Mouse (Mus musculus): Measurements from ENCODE around the gene Snx29. TPM values are rescaled to one million over a fixed set of nuclear protein-coding genes. Genes with fewer than 3 reads are reported as not detected.

The Snx29 gene
- polyA plus RNA-seq, 1 experiment from 2014 or later: 6.1 TPM

DNA sequence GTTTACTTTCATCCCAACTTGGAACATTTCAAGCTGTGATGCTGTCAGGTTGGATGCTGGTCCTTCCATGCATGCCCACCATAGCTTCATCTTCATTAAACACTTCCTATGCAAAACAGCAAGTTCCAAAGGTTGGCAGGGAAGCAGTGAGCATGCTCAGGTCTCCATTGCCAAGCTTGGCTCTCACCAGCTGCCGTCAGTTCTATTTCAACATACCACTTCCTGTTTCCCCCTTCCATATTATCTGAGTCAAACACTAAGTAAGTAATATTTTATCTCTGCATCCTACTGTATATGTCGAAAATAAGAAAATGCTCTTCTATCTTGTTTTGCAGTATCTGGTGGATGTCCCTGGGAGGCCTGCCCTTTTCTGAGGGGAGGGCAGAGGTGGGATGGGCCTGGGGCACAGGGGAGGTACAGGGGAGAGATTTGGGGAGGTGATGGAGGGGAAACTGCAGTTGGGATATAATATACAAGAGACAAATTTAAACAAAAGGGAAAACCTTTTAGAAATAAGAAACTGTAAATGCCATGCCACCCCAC lies 309.6 kb downstream of the Snx29 start:
- Histone ChIP-seq H3K4me2 (no peak overlapping the region), H3K9me3 (replicated peaks) (no peaks in the 10 kb centered on the region), H3K4me1 (replicated peaks) (peaks cover 11% of the 10 kb centered on the region; the same call in 1 of the 2 replicates), H3K27ac (no peak overlapping the region), H3K9ac (no peak overlapping the region), H3K27me3 (no peaks in the 10 kb centered on the region), H3K36me3 (no peaks in the 10 kb centered on the region), H3K4me3 (no peak overlapping the region)
- WGBS: 51% methylated on average over 2 of the region's 2 CpGs
- no peak for ATAC-seq (replicated peaks; ENCODE audit: insufficient number of reproducible peaks, insufficient read depth, low FRiP score, low read depth)

- H3K4me3 ChIP-seq: no peak overlapping the region
- WGBS: 61% methylated on average over 7 of the region's 7 CpGs
- H3K27me3 ChIP-seq: no peaks in the 10 kb centered on the region
- H3K4me2 ChIP-seq: no peak overlapping the region
- no peaks in the 10 kb centered on the region for H3K9me3 ChIP-seq (replicated peaks)
- no peak for ATAC-seq (replicated peaks; ENCODE audit: insufficient number of reproducible peaks, insufficient read depth, low FRiP score, low read depth)
- peaks cover 6% of the 10 kb centered on the region; the same call in 1 of the 2 replicates for H3K4me1 ChIP-seq (replicated peaks)
- no peak overlapping the region for H3K9ac ChIP-seq
- no peak overlapping the region for H3K27ac ChIP-seq
- H3K36me3 ChIP-seq: no peaks in the 10 kb centered on the region
Measured at GRCm38 (mm10) chr16:11636196-11636733, 313.6 kb downstream of the Snx29 start.

DNA sequence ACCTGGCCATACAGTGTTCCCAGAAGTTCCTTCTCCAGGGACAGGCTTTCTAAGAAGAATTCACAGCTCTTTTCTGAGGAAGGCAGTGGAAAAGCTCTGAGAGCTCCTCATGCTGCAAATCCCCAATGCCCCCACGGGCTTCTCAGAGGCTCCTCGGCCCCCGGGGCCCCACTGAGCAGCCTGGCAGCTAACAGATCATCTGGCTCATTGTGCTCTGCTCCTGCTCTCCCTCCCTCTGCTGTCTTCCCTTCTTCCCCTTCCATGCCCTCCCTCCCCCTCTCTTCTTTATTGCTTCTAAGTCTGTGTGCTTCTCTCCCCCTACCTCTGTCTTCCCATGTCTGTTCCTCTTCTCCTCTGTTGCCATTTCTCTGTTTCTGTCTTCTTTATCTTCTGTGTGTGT lies 314.2 kb downstream of the Snx29 start:
- H3K4me2 ChIP-seq: no peak overlapping the region
- no peak overlapping the region for H3K4me3 ChIP-seq
- no peaks in the 10 kb centered on the region for H3K36me3 ChIP-seq
- H3K4me1 ChIP-seq (replicated peaks): peaks cover 4% of the 10 kb centered on the region; the same call in 1 of the 2 replicates
- H3K27me3 ChIP-seq: no peaks in the 10 kb centered on the region
- no peak overlapping the region for H3K27ac ChIP-seq
- H3K9me3 ChIP-seq (replicated peaks): no peaks in the 10 kb centered on the region
- no peak for ATAC-seq (replicated peaks; ENCODE audit: insufficient number of reproducible peaks, insufficient read depth, low FRiP score, low read depth)
- H3K9ac ChIP-seq: no peak overlapping the region
- WGBS: 3% methylated on average over 3 of the region's 3 CpGs

GRCm38 (mm10) chr16:11637794-11638193 lies 315.1 kb downstream of the Snx29 start:
- H3K9ac ChIP-seq: no peak overlapping the region
- no peaks in the 10 kb centered on the region for H3K36me3 ChIP-seq
- no peaks in the 10 kb centered on the region for H3K27me3 ChIP-seq
- no peak overlapping the region for H3K4me3 ChIP-seq
- ATAC-seq (replicated peaks; ENCODE audit: insufficient number of reproducible peaks, insufficient read depth, low FRiP score, low read depth): no peak
- H3K27ac ChIP-seq: no peak overlapping the region
- H3K4me2 ChIP-seq: no peak overlapping the region
- no peaks in the 10 kb centered on the region for H3K9me3 ChIP-seq (replicated peaks)
- peaks cover 4% of the 10 kb centered on the region; the same call in 1 of the 2 replicates for H3K4me1 ChIP-seq (replicated peaks)

DNA sequence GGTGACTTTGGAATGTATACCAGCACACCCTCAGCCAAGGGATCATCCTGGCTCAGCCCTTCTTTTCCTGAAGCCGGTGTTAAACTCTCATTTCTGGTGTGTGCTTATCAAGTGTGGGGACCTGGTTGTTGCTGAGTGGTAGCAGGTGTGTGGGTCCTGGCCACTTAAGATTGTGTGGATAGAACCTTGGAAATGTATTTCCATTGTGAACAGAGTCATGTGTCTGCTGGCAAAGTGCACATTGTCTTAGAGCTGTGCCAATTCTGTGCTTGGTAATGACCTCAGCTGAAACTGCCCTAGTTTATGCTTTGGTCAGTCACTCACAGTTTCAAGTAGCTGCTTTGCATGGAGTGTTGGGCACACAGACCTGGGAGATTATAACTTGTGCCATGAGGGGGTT lies 316.0 kb downstream of the Snx29 start:
- Histone ChIP-seq H3K4me3 (no peak overlapping the region), H3K36me3 (no peaks in the 10 kb centered on the region), H3K27me3 (no peaks in the 10 kb centered on the region), H3K9me3 (replicated peaks) (no peaks in the 10 kb centered on the region), H3K9ac (no peak overlapping the region), H3K27ac (no peak overlapping the region), H3K4me1 (replicated peaks) (peaks cover 9% of the 10 kb centered on the region; the same call in 1 of the 2 replicates), H3K4me2 (no peak overlapping the region)
- 50% methylated on average over 1 of the region's 1 CpGs for WGBS
- no peak for ATAC-seq (replicated peaks; ENCODE audit: insufficient number of reproducible peaks, insufficient read depth, low FRiP score, low read depth)

- Histone ChIP-seq H3K27me3 (no peaks in the 10 kb centered on the region), H3K4me2 (no peak overlapping the region), H3K27ac (no peak overlapping the region), H3K9me3 (replicated peaks) (no peaks in the 10 kb centered on the region), H3K36me3 (no peaks in the 10 kb centered on the region), H3K4me3 (no peak overlapping the region), H3K9ac (no peak overlapping the region), H3K4me1 (replicated peaks) (peaks cover 9% of the 10 kb centered on the region; the same call in 1 of the 2 replicates)
- 94% methylated on average over 8 of the region's 8 CpGs for WGBS
- ATAC-seq (replicated peaks; ENCODE audit: insufficient number of reproducible peaks, insufficient read depth, low FRiP score, low read depth): no peak
Measured at GRCm38 (mm10) chr16:11639936-11640335, 317.2 kb downstream of the Snx29 start.

GRCm38 (mm10) chr16:11643603-11644002 lies 320.9 kb downstream of the Snx29 start:
- WGBS: 33% methylated on average over 6 of the region's 6 CpGs
- no peak overlapping the region for H3K4me2 ChIP-seq

GRCm38 (mm10) chr16:11644399-11644798 lies 321.7 kb downstream of the Snx29 start:
- Histone ChIP-seq H3K36me3 (no peaks in the 10 kb centered on the region), H3K9ac (no peak overlapping the region), H3K27ac (no peak overlapping the region), H3K9me3 (replicated peaks) (no peaks in the 10 kb centered on the region), H3K4me3 (no peak overlapping the region), H3K4me2 (no peak overlapping the region), H3K4me1 (replicated peaks) (peaks cover 11% of the 10 kb centered on the region; the same call in 1 of the 2 replicates), H3K27me3 (no peaks in the 10 kb centered on the region)
- ATAC-seq (replicated peaks; ENCODE audit: insufficient number of reproducible peaks, insufficient read depth, low FRiP score, low read depth): no peak
- WGBS: 73% methylated on average over 2 of the region's 2 CpGs

More at GRCm38 (mm10) chr16:11643603-11644002, 320.9 kb downstream of the Snx29 start:
- no peak overlapping the region for H3K27ac ChIP-seq
- H3K4me3 ChIP-seq: no peak overlapping the region
- no peak overlapping the region for H3K9ac ChIP-seq
- no peak for ATAC-seq (replicated peaks; ENCODE audit: insufficient number of reproducible peaks, insufficient read depth, low FRiP score, low read depth)
- peaks cover 11% of the 10 kb centered on the region; the same call in 1 of the 2 replicates for H3K4me1 ChIP-seq (replicated peaks)
- no peaks in the 10 kb centered on the region for H3K36me3 ChIP-seq
- no peaks in the 10 kb centered on the region for H3K9me3 ChIP-seq (replicated peaks)
- H3K27me3 ChIP-seq: no peaks in the 10 kb centered on the region

- Histone ChIP-seq H3K4me1 (replicated peaks) (peaks cover 11% of the 10 kb centered on the region; the same call in 1 of the 2 replicates), H3K4me3 (no peak overlapping the region), H3K27me3 (no peaks in the 10 kb centered on the region), H3K36me3 (no peaks in the 10 kb centered on the region), H3K9me3 (replicated peaks) (no peaks in the 10 kb centered on the region), H3K27ac (no peak overlapping the region), H3K4me2 (no peak overlapping the region), H3K9ac (no peak overlapping the region)
- WGBS: 28% methylated on average over 4 of the region's 4 CpGs
- peak; percentile 60; the same call in 1 of the 2 replicates for ATAC-seq (replicated peaks; ENCODE audit: insufficient number of reproducible peaks, insufficient read depth, low FRiP score, low read depth)
Measured at GRCm38 (mm10) chr16:11645668-11646067, 323.0 kb downstream of the Snx29 start.

GRCm38 (mm10) chr16:11646745-11647289 lies 324.1 kb downstream of the Snx29 start:
- no peak overlapping the region for H3K4me3 ChIP-seq
- H3K27ac ChIP-seq: no peak overlapping the region
- H3K36me3 ChIP-seq: no peaks in the 10 kb centered on the region
- H3K9ac ChIP-seq: no peak overlapping the region
- H3K4me2 ChIP-seq: no peak overlapping the region
- peaks cover 11% of the 10 kb centered on the region; the same call in 1 of the 2 replicates for H3K4me1 ChIP-seq (replicated peaks)
- no peak for ATAC-seq (replicated peaks; ENCODE audit: insufficient number of reproducible peaks, insufficient read depth, low FRiP score, low read depth)
- WGBS: 73% methylated on average over 4 of the region's 4 CpGs
- no peaks in the 10 kb centered on the region for H3K27me3 ChIP-seq
- H3K9me3 ChIP-seq (replicated peaks): no peaks in the 10 kb centered on the region

DNA sequence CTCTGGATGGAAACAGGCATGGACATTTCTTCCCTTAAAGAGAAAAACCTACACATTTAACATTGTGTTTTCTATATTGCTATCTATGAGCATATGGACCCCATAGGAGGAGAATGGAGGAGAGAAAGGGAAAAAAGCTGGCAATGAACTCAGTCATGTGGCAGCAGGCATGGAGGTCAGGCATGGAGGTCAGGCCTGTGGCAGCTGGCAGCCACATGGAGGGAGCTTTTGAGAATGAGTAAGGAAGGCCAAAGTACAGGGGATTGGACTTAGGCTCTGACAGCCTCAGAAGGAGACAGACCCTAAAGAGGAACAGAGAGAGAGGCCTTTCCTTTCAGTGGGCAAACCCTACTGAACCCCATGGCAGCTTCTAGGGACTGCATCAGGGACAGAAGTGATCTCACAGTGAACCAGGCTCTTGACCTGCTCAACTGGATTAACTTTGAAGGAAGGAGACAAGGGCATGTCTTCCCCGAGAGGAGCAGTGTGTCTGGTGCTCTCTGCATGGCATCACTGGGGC lies 325.5 kb downstream of the Snx29 start:
- no peak for ATAC-seq (replicated peaks; ENCODE audit: insufficient number of reproducible peaks, insufficient read depth, low FRiP score, low read depth)
- Histone ChIP-seq H3K4me2 (no peak overlapping the region), H3K36me3 (no peaks in the 10 kb centered on the region), H3K4me3 (no peak overlapping the region), H3K27me3 (no peaks in the 10 kb centered on the region), H3K27ac (no peak overlapping the region), H3K9ac (no peak overlapping the region), H3K4me1 (replicated peaks) (peaks cover 10% of the 10 kb centered on the region; the same call in 1 of the 2 replicates), H3K9me3 (replicated peaks) (no peaks in the 10 kb centered on the region)
- WGBS: 79% methylated on average over 1 of the region's 1 CpGs

Data from heart, embryonic 15.5 days (tissue).